Mouse (Mus musculus): ENCODE data around the gene Erich6b.

Gene Erich6b

DNA sequence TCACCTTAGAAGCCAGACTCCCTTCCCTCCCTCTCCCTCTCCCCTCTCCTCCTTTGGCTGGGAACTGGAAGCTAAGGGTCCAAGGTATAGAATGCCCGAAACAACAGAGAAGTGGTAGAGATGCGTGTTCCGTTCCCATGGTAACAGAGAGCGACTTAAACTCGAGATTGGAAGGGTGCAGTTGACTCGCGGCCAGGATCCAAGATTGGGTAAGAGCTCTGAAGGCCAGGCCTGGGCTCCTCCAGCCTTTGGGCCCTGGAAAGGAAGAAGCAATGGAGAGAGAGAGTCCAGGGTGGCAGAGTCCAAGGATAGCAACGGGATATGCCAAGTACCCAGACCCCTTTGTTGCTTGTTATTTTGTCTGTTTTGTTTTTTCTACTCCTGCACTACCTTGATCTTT, at the start of gene Erich6b:
Gene Erich6b (plus strand): TSS at position 180 of the 400 bp plus-strand sequence.
- DNase-seq = no peak

DNA sequence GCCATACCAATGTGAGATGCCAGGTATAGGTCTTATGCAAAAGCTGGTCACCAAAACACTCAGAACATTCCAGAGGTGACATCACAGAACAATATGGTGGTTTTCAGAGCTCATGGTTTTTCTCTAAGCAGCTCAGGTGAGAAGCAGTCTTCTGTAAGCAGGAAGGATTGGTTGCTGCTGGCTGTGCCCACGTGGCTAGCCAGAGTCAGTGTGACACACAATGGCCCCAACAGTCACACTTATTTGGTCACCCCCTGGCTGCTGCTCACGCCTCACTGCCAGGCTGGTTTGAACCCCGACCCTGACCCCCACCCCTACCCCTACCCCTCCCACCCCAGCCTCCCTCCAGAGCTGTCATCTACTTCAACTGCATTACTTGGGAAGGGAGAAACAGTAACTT, 49.1 kb upstream of the Erich6b start, which contains the start of gene Spert:
Gene Spert (minus strand): TSS at position 139 of the 400 bp plus-strand sequence.
- DNase-seq = no peak

DNA sequence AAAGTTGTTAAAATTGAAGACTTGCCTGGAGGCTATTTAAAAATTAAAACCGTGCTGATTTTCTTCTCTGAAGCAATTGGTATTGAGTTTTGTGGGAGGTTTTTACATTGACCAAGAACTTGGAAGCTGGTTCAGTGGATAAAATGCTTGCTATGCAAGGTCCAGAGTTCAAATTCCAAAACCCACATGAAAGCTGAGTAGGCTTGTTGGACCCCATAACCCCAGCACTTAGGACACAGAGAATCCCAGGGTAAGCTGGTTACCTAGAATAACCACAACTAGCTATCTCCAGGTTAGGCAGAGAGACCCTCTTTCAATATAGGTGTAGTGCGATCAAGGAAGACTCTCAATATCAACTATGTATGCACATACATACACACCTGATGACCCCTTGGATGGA, 32.9 kb upstream of the Erich6b start:
- DNase-seq = no peak

DNA sequence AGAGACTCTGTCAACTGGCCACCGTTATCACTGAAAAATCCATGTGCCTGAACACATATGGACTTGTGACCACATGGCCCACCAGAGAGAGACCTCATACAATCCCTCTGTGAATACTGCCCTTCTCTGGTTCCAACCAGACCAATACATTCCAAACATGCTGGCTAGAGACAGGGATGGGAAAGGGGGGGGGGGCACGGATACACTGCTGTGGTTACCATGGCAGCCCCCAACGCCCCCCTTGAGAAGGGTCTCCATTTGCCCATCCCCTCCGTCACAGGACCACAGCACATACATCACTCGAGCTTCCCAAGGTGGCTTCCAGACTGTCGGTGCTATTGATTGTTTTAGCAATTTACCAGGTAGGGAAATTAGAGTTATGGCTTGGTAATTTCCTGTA, 25.7 kb upstream of the Erich6b start:
- peak; percentile 8 to 13 for DNase-seq

DNA sequence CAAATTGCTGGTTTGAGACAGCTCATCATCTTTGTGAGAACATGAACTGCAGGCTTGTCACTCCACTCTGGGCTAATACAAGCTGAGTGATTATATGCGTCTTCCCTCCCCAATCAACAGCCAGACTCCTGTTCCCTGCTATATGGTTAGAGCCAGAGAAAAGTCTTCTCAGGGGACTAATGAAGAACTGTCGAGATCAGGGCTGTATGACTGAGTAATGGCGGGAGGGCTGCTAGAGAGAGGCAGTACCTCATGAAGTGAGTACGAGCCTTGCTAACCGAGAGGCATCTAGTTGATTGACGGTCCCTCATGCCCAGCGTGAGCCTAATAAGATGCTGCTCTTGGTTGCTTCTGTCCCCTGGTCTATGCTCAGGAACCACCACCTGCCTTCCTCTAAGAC, 19.1 kb upstream of the Erich6b start:
- DNase-seq = no peak

DNA sequence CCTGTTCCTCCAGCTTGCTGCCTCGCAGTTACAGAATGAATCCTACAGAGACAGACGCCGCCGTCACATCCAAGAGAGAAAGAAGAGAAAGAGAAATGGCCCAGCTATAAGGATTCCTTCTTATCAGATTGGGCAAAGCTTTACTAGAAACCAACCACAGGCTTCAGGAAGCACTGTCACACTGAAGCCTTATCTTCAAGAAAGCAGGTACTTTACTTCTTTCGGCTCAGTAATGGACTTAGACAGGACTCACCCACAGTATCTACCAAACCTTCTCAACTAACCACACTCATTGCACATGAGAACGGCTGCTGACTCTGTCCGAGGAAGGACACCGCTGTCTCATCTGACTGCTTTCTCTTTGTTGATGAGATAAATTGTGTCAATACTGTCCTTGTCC, 13.2 kb upstream of the Erich6b start:
- no peak for DNase-seq

DNA sequence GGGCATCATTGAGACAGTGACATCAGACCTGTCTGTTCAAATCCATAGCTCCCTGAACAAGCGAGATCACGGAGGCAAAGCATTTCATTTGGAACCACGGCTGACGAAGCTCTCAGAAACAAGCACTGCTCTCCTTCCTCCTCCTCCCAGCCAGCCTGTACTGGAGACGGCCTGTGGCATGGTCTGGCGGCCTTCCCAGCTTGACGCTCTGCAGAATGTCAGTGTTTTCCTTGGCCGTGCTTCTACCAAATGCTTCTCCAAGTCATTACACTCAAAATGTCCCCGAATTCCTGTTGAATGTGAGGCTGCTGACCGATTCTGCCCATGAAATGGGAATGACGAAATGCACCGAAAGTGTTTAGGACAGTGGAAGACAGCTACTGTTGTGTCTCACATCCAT, 6.7 kb upstream of the Erich6b start:
- peak; percentile 81 to 85 for DNase-seq

DNA sequence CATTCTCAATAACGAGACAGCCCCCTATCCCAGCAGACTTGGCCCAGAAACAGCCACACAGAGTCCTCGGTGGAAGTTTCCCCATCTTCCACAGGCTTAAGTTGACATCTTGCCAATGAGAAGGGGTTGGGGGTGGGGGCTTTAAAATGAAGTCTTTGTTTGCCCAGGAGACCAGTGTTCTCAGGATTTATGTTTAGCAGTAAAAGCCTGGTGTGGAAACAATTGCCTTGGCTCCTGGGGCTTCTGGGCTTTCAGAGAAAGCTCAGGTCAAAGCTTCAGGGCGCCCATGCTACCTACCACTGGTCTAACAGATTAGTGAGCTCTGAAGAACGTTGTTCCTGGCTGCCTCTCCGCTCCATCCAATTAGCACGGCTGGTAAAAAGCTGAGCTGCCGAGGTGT, 6.0 kb upstream of the Erich6b start:
- no peak for DNase-seq

DNA sequence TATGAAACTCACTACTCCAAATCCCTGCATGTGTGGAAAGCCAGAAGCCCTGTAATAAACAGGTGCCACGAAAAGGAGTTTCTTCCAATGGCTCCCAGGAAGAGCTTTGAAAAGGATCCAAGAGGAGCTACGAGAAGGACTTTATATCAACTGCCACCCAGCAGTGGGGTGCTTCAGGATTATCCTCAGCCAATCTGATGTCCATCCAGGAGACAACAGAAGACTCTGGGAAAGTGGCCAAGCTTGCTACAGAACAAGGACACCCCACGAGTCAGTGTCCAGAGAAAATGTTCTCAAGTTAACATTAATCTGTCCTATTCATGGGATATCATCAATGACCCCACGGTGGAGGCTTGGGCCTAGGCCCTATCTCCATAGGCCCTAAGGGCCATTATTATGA, 4.4 kb upstream of the Erich6b start:
- DNase-seq = peak; percentile 72 to 79

DNA sequence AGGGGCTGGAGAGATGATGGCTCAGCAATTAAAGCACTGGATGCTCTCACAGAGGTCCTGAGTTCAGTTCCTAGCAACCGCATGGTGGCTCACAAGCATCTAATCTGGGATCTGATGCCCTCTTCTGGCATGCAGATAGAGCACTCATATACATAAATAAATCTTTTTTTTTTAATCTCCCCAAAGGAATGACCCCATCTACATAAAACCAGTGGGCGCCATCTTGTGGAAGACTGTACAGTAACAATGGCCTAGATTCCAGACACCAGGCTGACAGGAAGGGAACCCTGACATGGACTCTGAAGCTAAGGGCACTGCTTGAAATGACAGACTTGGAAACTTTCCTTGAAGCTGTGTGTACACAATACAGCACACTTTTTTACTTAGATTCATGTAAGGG, 1.2 kb upstream of the Erich6b start:
- peak; percentile 54 to 59 for DNase-seq

DNA sequence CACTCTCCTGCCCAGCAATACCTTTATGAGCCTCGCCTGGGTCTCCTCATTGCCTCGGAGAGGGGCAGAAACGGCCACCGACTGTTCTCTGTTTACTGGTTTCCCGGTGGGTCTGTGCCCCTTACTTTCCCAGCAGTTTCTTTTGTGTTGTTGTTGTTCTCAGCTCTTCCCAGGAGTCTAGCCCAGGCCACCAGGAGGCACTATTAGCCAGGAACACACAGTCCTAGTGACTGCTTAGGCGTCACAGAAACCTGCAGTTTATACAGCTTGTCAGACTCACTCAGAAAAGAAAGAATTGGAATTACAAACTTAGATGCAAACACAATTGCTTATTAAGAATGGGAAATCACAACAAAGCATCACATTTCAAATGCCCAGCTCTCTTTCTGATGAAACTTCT, 690 bp upstream of the Erich6b start:
- DNase-seq = peak; percentile 20 to 26

DNA sequence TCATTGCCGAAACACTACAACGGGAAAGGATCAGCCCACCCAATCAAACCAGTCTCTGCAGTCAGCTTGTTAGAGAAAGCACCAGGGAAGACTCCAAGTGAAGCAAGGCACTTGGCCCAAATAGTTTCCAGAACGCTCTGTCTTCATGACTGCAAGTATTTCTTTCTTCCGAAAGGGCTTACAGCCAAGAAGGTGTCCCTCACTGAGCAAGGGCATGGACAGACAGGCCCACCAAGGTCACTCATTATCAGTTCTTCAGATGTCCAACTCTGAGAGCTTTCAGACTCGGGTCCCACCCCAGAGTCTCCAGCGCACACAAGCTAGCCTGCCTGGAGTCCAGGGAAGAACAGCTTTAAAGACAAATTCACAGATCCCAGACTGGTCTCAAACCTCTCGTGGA, 3.4 kb downstream of the Erich6b start:
- DNase-seq = no peak

DNA sequence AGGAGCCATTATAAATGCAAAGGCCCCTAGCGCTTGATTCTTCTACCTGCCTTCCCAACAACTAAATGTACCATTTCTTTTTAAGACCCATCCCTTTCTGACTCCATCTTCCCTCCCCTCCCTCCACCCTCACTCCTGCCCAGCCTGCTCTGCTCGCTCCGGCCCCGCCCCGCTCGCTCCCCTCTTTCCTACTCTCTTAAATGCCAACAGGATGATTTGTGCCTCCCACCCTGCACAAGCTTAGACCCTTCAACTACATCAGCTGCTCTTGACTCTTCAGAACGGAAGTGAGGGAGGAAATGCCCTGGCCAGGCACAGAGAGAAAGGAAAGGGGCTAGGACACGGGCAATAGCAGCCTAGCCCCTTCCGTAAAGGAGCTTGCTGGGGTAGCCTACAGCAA, 4.0 kb downstream of the Erich6b start:
- DNase-seq = peak in 1 of 2 experiments; percentile 12

DNA sequence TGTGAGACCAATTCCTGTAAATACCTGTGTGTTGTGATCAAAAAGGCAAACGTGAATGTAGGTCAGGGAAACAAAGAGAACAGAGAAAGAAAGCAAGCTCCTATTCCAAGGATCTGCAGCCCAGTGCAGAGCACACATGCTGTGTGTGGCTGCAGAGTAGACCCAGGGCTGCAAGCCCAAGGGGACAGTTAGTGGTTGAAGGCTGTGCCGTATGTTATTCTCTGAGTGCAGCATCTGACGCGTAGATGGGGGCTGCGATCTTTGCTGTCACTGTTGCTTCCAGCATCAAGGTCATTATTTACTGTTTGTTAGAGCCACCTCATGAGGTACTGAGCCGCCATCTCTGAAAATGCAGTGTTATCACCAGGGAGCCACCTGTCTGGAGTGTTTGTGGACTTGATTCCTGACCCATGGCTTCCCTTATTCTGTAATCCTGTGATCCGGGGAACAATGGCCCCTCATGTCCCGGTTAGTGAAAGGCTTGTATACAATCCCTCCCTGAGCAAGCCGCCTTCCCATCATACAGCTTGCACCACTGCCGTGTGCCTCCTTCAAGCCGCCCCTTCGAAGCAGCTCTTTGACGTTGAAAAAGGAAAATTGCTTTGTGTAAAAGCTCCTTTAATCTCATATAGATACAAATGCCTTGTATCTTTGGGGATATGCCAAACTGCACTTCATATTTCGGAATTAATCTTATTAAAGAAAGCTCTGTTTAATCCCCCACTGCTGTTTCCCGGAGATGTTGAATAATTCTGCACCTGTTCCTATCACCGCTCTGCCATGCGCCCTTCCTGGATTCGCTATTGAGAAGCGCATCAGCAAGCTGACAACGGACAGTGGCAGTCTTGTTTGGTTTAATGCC, 5.1 kb downstream of the Erich6b start:
- peak in 1 of 2 experiments; percentile 10 for DNase-seq

DNA sequence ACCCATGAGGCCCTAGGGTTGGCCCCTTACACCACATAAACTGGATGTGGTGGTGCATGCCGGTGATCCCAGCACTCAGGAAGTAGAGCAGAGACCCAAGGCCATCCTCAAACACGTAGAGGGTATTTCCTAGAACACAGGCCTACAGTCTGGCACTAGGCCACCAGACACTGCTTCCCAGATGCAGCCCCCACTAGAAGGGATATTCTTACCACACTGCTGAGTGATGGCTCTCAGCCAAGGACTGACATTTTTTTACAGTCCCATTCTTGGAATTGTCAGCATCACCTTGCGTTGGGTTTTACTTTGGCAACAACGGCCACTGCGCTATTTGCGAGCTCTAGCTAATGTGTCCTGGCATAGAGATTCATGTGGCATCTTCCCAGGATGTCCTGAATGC, 18.9 kb downstream of the Erich6b start:
- peak; percentile 32 to 39 for DNase-seq

DNA sequence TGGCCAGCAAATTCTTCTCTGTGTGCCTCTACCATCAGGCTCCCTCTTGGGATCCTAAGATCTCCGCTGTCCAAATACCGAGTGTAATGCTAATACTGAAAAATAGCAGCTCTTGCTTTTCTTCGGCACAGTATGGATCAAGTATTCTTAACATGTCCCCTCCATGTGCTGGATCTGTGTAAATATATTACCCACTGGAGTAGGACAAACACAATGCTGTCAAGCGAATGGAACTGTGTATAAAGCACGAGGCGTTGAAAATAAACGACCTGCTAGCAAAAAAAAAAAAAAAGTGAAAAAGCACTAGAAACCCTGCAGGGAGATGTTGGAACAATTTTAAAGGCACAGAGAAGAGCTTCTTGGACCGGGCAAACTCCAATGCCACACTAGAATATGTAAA, 19.5 kb downstream of the Erich6b start:
- DNase-seq = no peak

DNA sequence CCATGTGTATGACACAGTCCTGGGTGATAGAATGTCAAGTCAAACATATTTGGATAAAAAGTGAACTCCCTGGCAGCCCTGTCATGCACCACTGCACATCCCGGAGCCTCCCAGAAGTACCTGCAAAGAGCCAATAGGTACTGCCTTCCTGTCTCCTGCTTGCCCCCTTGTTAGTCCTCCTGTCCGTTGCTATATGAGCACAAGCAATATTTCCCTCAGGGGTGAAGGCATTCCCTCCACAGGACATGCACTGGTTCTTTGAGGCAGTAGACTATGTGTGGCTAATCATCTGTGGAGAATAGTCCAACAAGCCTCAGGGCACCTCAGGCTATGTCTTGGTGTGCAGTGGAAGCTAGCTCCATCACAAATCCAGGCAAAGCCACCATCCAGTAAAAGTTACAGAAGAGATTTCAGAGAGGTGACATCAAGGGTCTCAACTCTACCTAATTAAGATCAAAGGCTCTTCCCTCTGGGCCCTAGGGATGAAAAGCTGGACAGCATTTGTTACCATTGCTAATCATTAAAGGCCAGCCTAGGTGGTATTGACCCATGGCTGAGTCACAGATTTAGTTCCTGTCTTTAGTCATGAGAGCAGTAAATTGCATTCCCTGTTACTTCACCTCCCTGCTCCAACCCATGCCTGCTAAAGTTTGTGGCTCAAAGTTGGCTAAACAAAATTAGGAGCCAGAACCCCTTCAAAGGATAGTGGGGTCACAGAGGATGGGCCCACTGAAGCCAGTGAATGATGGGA, 23.5 kb downstream of the Erich6b start:
- no peak for DNase-seq

DNA sequence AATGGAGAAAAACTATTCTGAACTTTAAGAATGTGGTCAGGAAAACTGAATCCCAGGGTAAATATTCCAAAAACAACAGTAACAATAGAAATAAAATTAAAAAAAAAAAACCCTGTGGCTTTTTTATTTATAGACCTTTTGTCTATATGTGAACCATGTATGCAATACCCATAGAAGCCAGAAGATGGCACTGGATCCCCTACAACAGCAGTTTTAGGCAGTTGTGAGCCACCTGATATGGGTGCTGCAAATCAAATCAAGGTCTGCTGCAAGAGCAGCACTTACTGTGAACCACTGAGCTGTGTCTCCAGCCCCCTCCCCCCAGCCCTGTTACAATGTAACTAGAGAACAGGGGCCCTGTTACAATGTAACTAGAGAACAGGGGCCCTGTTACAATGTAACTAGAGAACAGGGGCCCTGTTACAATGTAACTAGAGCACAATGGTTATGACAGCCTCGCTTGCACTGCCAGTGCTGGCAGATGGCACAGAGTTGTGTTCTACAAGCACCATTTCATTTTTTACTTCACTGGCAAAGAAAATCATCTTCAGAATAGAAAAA, 27.1 kb downstream of the Erich6b start:
- DNase-seq = no peak

DNA sequence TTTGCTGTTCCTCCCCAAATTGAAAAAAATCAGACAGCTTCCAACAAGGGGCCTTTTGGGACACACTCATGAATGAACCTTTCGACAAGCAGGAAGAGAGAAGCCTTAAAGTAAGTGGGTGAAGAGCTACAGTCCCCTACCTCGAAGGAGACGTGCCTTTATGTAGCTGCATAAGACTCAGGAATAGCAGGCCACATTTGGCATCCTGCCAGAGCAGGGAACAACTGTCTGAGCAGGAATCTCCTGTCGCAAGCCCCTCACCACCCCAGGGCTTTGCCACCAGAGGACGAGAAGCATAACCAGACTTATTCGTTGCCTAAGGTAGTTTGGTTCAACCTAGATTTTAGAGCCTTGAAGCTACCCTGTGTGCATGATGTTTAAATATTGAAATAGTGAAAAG, 34.3 kb downstream of the Erich6b start:
- DNase-seq = peak; percentile 25 to 28

DNA sequence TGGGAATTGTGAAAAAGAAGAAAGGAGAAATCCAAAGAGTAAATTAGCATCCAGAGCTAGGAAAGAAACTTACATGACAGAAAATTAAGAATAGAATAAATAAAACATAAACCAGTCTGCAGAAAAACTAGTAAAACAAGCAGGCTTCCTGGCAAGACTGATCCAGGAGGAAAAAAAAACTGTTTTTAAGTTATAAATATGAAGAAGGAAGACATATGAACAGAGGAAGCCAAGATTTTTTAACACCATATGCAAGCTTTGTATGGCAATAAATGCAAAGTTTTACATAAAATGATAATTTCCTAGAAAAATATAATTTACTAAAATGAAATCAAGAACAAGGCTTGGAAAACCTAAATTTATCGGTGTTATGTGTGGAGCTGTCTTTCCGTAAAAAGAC, 48.4 kb downstream of the Erich6b start:
- no peak for DNase-seq

DNA sequence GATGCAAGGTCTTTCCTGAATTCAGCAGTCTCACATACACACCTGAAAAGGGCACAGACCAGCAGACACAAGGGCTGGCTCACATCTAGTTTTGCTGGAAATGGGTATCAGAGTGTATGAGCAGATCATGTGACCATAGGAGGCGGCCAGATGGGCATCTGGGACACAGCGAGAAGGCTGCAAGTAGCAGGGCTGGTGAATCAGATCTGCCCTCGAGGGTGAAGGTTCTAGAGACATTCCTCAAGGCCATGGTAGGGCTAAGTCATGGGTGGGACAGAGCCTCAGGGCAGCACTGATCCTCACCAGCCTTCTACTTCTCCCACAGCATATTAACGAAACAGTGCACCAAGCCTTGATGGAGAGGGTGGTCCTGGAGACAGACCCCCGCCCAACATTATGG, 54.0 kb downstream of the Erich6b start:
- DNase-seq = no peak

DNA sequence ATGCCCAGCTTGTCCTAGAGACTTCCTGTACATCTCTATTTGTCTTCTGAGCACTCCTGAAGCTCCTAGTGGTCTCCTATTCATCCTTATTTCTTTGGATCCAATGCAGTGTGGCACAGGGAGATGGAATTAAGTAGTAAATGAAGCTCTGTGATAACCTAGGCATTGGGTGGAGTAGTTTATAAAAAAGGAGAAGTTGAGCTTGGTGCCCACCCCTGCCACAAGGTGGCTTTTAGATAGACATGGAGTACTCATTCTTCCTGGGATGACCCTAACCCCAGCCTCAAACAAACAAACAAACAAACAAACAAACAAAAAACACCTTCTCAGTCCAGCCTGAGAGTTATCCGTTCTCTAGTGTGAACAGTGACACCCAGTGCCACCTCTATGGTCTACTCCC, 55.9 kb downstream of the Erich6b start:
- no peak for DNase-seq

DNA sequence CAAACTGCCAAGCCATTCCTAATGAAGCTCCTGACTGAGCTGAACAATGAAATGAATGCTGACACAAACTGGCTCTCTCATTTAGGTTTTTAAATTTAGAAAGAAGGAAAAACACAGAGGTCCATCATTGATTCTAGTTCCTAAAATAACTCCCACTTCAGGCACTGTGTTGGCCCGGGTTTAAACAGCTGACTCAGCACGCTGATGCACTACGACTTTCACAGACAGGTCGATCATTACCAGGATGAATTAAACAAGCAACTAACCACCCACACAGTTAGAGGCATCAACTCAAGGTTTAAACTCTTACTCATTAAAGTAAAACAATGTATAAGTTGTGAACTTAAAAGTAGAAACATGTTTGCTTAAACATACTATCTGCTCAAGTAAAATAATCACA, 64.6 kb downstream of the Erich6b start:
- no peak for DNase-seq

DNA sequence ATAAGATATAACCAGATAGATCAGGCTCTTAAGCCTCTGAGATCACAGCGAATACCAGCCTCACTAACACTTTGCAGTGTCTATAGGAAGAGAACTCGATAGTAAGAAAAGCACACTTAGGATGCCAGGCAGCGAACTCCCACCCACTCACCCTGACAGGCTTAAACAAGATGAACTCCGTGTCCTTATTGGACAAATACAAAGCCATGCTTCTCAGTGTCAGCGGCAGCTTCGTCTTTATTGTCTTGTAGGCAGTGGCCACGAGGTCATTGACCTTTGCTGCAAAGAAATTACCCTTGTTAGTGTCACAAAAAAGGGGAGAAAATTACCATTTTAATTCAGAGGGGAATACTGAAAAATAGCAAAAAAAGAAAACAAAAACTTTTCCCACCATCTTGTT, 65.7 kb downstream of the Erich6b start:
- no peak for DNase-seq
